Mouse (Mus musculus) lung, adult 18-20 months (tissue): ENCODE measurements at regions not wholly inside any gene's neighbourhood (a gene's known extent, or its start where the extent isn't known, plus 50 kb on each side); places are given as distances from the start of the nearest gene placed in this dataset.
A peak's percentile ranks its signal among the peaks of the same experiment; 100 is the strongest.
"Not testable (repeated sequence)": the region's sequence is repeated elsewhere in the genome, so short reads cannot be mapped to it uniquely, and the experiment has no call there.

Experiments
- DNase-seq, 2 experiments: peaks; one replicate each; pipeline ENCODE4 v3.0.0; 2022; ENCODE audit warnings: mixed read lengths in 2 of 2

GRCm38 (mm10) chr8:34284576-34284975 is 173.0 kb upstream of the Gm10131 start:
- DNase-seq: no peak

DNA sequence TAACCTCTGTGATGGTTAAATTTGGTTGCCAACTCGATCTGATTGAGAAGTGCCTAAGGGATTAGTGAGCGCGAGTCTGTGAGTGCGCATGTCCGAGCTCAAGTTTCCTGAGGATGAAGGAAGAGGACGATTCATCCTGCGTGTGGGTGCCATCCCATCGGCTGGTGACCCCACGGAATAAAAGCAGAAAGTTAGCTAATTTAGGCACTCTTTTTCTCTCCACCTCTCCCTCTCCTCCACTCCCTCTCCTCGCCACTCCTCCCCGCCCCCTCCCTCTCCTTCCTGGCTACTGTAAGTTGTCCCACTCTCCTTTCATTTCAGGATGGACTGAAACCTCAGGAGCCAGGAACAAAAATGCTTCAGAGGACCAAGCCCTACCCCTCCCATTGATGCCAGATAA is 168.9 kb upstream of the Gm10131 start:
- no peak for DNase-seq

DNA sequence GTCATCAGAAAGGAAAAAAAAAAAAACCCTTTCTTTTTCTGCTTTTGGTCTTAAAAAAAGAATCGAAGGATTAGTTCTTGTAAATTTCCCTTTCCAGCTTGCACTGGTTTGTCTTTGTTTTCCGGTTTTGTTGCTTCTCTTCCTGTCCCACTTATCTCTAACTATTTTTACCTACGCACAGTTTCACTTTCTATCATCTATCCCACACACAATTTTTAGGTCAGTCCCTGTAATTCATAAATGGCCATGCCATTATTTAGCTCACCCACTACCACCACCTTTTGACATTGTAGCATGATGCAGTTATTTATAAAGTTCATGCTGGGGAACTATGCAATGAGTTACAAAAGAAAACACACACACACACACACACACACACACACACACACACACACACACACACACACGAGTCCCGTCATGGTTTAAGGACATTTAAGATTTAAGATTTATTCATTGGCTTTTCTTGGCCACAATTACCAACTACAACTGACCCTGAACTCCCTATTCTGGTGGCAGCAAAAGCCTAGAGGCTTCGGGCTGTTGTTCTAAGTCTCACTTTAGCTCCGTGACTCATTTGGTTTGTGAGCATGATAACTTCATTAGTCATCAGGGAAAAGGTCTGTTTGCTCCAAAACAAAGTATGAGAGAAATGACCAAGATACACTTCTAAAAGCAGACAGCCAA is 164.6 kb upstream of the Gm10131 start:
- no peak for DNase-seq

DNA sequence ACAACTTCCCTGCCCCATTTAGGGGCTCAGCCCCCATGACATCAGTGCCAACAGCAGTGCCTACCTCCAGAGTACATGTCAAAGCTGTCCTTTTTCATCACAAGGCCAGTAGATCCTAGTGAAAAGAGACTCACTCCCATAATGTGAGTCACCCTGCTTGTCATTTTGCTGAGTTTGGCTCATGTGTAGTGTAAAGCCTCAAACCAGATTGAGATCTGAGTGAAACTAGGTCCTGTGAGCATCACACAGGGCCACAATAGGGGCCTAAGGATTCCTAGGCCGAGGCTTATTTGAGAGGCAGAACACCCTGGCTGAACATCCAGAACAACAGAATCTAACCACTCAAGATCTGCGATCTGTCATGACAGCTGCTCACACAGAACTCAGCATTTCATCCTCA is 163.3 kb upstream of the Gm10131 start:
- not testable (repeated sequence) for DNase-seq

DNA sequence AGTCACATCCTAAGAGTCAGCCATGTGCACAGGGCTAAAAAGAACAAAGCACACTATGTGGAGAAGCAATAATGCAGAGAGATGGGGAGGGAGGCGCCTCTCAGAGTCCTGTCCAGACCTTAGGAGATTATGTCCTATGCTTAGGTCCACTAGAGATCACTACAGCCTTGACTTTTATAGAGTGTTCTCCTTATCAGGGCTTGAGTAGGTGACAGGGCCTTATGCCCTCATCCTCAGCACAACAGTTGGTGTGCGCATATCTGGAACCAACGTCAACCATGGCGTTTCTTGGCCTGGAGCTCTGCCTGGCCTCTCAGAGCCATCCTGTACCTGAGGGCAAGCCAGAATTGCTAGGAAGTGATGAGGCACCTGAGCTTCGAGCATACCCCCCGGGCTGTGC is 162.6 kb upstream of the Gm10131 start:
- DNase-seq: no peak

- DNase-seq: no peak
These were observed 158.3 kb upstream of the Gm10131 start for GRCm38 (mm10) chr8:34269848-34270247.

DNA sequence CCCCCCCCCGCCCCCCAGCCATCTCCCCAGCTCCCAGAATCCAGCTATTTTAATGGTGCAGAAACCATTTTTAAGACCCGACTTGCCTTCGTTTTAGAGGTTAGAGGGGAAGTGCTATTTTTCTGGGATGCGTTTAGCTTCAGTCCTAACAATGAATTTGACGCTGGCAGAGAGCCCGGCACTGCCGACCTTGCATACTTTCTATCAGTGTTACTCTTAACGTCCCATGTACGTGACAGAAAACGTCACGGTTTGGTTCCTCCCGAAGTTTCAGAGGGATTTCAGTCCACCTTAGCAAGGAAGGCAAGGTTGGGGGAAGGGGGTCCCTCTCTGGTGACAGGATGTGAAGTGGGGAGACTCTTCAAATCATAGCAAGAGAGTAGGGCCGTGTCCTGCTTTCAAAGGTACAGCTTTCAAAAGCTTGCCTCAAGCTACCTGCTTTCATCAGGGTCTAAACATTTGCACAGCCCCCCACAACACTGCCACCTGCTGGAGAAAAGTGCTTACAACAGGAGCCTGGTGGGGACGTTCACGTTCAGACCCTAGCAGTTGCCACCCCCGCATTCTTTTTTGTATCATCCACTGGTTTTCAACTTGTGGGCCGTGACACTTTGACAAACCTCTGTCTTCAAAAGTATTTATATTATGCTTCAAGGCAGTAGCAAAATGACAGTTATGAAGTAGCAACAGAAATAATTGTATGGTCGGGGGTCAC is 157.4 kb upstream of the Gm10131 start:
- DNase-seq: no peak

GRCm38 (mm10) chr8:34254978-34255377 is 143.4 kb upstream of the Gm10131 start:
- peak in 1 of 2 experiments; percentile 19 for DNase-seq

DNA sequence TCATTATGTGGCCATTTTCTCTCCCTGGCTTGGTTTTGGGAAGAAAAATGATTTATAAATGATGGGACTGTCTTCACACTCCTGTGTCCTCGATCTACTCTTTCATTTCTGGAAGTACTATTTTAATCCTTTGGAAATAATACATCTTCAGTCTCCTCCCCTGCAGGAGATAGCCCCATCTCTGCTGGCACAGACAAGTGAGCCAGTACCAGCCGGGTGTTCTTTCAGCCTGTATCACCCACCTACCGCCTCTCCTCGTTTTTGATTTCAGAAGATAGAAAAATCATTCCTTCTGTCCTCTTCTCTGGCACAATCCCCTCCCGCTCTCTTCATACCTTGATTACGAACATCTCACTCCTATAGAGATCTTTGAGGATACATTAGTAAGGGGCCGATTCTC is 140.4 kb upstream of the Gm10131 start:
- DNase-seq: no peak

GRCm38 (mm10) chr8:34239346-34239900 is 127.9 kb upstream of the Gm10131 start:
- no peak for DNase-seq

DNA sequence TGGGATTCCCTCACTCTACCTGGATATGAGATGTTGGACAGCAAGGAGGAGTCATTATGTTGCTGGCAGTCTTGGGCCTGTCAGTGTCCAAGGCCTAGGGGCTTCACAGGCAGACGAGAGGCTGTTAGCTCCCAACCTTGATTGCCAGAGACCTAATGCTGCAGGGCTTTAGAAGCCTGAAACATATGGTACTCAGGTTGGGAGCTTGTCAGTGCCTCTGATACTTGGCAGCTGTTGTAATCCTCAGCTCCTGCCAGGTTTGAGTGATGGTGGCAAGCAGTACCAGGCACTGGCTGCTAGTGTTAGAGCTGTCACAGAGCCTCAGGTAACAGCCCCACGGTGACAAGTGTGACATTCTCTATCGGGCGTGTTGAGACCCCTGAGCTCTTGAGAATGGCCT is 122.2 kb upstream of the Gm10131 start:
- DNase-seq: no peak

DNA sequence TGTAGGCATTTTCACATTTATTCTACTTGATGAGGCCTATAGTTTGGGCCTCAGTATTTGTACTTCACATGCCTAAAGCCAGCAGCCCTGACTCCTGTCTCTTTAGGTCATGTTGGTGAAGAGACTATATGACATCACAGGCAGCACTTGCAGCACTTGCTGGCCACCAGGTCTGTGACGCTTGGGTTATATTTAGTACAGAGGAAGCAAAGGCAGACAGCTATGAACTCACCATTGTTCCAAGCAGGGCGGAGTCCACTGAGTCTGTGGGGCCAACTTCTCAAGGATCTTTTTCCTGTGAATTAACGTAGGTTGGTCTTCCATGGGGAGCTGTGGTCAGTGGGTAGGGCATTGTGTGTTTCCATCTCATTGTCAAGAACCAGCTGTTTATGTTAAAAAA is 117.9 kb upstream of the Gm10131 start:
- DNase-seq: peak; percentile 7 to 17

DNA sequence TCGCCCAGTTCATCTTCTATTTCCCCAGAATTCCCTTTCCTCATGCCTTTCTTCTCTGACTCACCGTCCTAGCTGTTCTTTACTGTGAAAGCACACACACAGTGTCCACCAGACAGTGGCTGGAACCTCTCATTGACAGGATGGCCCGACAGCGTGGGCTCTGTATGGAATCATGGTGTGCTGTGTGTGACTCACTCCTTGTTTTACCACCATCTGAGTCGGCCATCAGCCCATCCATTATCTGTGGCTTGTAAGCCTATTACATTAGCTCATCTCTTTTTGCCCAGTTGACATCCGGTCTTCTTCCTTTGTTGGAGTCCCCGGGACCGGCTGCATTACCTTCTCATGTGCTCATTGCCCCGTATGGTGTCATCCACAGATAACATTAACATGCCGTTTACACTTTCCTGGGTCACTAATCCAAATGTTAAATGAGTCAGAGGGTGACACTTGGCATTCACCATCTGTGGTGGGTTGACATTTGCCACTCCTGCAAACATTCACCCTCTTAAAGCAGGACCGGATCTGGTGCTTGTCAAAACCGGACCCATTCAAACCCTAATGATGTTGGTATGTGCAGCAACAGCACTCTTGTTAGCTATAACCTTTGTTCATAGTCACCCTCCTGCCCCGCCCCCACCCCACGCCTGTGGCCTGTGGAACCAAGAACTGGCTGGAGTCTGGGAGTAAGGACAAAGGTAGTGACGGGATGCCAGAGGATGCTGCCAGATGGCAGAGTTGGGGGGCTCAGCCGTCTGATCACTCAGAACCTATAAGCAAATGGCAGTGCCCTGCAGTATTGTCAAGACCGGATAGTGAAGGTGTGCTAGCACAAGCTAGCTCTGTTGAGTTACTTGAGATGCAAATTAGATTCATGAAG is 113.7 kb upstream of the Gm10131 start:
- DNase-seq: no peak

GRCm38 (mm10) chr8:34222187-34222586 is 110.7 kb upstream of the Gm10131 start:
- DNase-seq: no peak
